Mouse (Mus musculus) thymus, postnatal 4 days (tissue): ENCODE data around the gene Ddx42.
"Not testable (repeated sequence)": the region's sequence is repeated elsewhere in the genome, so short reads cannot be mapped to it uniquely, and the experiment has no call there.

Experiments used
- DNase-seq: peaks from one replicate; pipeline ENCODE4 v3.0.0; 2021

Gene Ddx42

DNA sequence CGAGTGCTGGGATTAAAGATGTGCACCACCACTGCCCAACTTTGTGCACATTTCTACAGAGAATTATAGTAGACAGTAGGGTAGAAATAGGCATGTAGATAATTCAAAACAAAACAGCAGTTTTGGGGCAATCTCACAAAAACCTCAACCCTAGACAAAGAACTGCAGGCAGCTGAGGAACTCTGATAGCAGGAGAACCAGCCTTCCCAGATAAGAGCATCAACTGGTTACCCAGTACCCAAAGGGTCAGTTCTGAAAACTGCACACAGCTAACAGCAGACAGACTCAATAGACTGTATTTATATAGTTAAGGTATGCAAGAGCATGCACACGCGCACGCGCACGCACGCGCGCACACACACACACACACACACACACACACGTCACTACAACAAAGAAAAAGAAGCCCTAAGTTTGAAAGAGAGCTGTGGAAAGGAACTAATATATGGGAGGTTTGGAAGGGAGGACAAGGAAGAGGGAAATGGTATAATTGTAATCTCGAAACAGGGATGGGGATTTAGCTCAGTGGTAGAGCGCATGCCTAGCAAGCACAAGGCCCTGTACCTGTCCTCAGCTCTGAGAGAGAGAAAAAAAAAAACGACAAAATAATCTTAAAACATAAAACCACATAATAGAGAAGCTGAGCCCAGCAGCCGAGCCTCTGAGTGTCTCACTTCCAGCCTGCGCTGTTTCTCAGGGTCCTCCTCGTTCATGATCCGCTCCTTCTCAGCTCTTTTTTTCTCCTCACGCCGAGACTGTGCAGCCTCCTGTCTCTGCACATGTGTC, 15.2 kb upstream of the Ddx42 start:
- peak; percentile 26 for DNase-seq

DNA sequence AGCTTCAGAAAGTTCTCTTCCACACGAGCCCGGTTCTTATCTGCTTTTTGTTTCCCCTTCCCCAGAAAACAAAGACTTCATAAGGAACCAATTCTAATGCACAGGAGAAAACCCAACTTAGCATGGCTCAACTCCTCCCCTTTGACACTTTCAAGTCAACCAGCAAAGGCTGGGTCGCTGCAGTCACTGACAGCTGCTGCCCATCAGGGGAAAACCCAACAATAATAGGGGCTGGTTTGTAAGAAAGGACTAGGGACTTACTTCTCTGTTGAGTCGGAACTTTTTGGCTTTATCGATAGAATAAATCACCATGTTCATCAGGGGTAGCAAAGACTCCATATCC, 14.6 kb upstream of the Ddx42 start, which contains the start of gene Strada:
TSS of gene Strada (minus strand) at position 46 of the 343 bp plus-strand sequence.
- DNase-seq = no peak

DNA sequence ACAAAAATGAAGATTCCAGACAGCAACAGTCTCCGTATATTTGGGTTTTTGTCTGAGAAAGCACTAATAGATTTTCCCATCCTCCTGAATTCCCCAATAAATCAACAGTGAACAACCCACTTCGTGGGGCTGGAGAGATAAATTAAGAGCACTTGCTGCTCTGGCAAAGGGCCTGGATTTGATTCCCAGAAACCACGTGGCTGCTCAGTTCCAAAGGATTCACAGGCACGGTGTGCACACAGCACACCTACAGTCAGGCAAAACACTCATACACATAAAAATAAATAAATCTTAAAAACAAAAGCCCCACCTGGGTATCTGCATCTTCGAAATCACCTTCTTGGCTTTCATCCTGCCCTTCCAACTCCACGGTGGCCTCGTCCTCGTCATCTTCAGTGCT, 4.0 kb upstream of the Ddx42 start:
- no peak for DNase-seq

DNA sequence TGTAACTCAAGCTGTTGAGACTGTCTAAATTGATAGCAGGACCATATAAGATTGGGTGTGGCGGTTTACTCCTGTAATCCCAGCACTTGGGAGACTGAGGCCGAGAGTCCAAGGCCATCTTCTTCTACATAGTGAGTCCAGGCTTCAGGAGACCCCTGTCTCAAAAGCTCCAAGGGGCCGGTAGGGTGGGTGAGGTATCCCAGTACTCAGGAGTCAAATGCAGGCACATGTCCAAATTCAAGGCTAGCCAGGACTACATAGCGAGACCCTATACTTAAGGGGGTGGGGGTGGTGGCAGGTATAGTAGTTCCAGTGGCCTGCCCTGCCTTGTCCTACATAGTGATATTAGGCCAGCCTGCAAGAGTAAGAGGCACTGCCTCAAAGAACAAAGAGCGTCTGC, 1.9 kb upstream of the Ddx42 start:
- no peak for DNase-seq

DNA sequence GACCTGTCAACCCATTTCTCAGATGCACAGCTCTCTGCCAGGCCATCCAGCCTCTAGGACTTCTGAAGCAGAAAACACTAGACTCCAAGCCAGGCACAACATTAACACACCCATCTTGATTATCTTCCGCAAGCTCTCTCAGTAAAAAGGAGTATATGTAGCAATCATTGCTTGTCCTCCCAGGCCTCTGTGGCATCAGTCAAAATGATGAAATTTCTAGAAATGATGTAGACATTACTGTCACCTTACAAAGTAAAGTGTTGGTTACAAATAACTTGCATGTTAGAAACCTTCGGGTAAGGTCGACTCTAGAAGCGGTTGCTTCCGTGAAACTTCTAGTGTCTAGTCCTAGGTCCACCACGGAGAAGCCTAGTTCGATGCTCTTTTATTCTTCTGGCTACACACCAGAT, 1.3 kb upstream of the Ddx42 start:
- DNase-seq = no peak

DNA sequence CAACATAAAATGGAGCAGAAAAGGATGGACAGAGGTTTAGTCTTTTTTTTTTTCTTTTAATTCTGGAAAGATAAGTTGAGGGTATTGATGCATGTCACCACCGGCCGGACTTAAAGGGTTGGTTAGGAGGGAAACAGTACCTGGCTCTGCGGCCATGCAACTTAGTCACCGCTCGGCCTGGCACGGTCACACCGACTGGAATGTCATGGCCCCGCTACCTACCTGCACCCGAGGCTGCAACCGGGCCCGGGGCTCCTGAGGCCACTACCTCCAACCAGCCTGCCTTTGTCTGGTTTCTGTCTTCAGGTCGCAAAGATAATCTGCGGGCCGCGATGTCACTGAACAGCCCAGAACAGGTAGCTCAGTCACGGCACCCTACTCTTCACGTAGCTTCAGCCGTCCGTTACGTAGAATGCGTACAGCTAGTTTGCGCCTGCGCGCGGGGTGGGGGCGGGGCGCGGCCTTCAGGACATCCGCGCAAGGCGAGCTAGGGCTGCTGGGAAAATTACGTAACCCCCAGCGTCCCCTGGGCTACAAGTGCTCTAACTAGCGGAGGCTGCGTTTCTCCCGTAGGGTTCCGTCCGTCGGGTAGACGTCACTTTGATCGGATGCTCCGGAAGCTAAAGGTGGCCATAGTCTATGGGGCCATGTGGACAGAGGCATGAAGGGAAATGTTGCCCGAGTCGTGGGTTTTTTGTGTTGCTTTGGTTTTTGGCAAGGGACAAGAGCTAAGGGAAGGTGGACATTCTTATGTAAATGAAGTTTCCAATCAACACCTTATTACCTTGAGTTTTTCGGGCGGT, 598 bp upstream of the Ddx42 start, which contains the start of gene Ccdc47:
TSS of gene Ccdc47 (minus strand) at position 418 of the 803 bp plus-strand sequence.
- DNase-seq = peak; percentile 90

DNA sequence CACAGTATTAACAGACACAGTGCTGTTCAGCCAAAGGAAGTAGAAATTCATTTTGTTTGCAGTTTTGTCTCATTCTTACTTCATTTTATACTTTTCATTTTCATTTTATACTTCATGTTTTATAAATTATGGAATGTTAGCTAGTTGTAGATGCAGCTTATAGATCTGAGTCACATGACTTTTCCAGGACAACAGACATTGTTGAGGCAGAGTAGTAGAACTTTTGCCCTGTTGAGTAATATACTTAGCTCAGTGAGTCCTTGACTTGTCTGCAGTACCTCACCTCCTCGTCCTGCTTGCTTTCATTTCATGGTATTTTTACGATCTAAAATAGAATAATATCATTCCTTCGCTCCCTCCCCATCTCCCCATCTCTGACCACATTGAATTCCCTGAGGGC, 3.9 kb downstream of the Ddx42 start:
- no peak for DNase-seq

DNA sequence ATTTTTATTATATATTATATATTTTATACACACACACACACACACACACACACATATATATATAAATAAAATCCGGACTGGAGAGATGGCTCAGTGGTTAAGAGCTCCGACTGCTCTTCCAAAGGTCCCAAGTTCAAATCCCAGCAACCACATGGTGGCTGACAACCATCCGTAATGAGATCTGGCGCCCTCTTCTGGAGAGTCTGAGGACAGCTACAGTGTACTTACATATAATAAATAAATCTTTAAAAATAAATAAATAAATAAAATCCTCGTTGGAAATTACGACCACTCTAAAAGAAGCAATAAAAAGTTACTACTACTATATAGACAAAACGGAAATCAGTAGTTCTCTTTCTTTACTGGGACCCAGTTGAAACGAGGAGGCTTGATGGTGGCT, 17.3 kb downstream of the Ddx42 start:
- not testable (repeated sequence) for DNase-seq

DNA sequence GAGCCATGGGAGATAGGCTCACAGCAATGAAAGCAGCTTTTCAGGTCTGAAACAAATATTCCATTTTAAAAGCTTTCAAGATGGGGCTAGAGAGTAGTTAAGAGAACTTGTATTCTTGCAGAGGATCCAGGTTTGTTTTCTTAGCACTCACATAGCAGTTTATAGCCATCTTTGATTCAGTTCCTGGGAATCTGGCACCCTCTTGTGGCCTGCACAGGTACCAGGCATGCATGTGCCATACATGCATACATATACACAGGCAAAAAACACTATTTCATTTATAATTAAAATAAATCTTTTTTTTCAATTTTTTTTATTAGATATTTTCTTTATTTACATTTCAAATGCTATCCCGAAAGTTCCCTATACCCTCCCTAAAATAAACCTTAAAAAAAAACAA, 30.1 kb downstream of the Ddx42 start:
- DNase-seq = peak; percentile 65

DNA sequence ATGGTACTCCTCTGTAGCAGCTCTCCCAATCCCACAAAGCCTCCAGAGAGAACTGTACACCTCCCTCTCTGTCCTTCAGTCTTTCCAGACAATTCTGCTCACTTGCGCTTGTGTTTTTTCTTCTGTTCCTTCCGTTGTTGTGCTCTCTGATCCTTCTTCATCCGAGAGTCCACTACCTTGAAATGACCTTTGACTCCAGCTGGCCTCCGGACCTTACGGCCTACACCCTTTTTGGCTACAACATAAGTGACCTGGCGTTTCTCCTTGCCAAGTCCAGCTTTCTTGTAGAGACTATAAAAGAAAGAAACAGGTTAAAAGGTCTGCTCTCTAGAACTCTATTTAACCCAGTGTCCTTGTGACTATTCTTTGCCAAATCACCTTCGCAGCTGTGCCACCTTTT, 32.6 kb downstream of the Ddx42 start:
- no peak for DNase-seq

DNA sequence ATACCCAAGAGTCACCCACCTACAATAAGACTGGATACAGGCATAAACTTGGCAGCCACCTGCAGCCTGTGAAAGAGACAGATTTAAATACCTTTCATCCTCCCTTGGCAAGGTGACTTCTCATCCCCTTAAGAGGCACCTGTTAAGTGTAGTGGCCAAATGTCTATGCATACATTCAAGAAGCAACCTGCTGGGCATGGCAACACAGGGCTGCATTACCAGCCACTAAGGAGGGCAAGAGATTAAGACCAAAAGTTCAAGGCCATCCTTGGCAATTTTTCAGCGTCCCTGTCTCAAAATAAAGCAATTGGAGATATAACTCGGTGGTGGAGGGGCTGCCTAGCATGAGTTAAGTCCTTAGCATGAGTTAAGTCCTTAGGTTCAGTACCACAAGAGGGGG, 38.0 kb downstream of the Ddx42 start:
- DNase-seq = no peak

DNA sequence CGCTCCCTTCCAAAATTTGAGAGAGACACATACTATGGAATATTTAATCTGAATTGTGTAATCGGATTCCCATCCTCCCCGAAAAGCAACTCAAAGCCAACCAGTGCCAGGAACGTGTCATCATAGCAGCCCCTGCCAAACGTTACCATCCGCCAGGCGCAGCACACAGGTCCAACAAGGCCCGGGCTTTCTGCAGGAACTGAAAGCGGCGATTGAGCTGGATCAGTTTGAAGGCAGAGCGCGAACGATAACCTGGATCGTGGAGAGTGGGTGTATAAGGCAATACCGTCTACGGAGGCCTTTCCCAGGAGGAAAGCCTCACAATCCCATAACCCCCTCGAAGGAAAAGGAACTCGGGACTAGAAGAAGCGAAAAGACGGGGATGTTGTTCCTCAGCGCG, 38.4 kb downstream of the Ddx42 start:
- DNase-seq = no peak

DNA sequence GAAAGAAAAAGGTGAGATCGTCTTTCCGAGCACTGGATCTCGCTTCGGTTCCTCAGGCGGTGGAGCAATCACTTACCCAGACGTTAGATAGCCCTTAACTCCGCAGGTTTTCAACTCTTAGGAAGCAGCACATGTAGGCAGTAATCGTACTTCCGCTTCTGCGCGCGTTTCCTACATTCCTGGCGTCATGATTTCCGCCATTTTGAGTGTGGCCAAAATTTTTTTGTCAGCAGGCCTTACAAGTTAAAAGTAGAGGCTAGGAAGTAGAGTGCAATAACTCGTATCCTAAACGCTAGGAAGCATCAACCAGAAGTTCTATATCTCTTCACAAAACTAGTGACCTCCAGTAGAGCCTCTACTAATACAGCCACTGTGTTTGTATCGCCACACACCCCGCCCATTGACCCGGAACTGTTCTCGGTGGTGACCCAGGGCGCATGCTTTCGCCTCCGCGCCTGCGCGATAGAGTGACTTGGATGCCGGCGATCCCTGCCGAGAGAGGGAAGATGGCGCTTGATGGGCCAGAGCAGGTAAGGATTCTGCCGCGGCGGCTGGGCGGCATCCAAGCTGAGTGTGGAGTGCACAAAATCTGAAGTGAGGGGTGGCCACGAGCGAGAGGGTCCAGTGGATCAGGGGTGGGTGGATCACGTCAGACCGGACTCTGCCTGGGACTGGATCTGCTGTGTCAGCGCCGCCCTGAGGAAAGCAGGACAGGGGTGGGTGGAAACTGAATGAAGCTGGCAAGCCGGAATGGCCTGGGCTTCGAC, 39.1 kb downstream of the Ddx42 start, which contains the start of the genes Ftsj3 and Psmc5:
TSS of gene Ftsj3 (minus strand) at position 395 of the 767 bp plus-strand sequence.
TSS of gene Psmc5 (plus strand) at position 470 of the 767 bp plus-strand sequence.
- DNase-seq = peak; percentile 100

DNA sequence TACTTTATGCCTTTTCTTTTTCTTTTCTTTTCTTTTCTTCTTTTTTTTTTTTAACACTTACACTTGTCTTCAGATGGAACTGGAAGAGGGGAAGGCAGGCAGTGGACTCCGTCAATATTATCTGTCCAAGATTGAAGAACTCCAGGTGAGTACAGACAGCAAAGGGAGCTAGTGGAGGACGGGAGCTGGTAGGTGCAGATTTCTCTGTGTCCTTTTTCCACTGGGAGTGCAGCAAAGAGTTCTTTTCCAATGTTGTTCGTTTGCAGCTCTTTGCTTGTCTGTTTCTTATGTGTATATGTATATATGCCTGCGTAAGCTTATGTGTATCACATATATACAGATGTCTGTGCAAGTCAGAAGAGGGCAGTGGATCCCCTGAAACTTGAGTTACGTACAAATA, 40.0 kb downstream of the Ddx42 start:
- no peak for DNase-seq

DNA sequence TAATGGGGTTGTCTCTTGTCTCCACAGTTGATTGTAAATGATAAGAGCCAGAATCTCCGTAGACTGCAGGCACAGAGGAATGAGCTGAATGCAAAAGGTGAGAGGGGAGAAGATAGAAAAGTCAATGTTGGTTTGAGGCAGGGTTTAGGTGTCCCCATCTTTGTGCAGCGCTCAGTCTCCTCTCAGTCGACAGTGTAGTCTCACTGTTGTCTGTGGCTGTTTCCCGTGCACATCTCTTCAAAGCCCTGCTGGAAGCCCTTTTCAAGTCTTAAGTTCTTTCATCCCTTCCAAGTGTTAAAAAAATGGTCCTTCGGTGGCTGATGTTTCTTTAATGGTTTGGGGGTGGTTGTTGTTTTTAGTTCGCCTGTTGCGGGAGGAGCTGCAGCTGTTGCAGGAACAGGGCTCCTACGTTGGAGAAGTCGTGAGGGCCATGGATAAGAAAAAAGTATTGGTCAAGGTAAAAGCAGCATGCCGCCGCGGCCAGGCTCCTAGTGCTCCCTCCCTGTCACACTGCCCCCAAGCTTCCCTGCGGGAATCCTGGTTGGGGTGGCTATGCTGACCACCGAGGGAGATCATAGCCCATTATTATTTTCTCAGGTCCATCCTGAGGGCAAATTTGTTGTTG, 44.2 kb downstream of the Ddx42 start:
- no peak for DNase-seq

DNA sequence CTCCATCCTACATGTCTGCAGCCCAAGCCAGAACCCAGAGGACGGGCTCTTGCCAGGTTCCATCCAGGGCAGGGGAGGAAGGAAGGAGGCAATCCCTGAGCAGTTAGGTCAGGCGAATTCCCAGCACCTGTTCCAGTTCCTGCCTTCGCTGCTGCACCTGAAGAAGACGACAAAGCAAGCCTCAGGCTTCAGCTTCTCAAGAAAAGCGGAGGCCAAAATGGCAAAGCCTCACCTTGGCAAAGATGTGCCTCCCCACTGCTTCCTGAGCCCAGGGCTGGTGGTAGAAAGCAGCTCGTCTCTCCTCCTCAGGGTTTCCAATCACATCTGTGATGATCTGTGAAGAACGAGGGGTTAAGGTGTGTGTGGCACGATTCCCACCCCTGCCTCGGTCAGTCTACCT, 47.2 kb downstream of the Ddx42 start:
- DNase-seq = no peak

DNA sequence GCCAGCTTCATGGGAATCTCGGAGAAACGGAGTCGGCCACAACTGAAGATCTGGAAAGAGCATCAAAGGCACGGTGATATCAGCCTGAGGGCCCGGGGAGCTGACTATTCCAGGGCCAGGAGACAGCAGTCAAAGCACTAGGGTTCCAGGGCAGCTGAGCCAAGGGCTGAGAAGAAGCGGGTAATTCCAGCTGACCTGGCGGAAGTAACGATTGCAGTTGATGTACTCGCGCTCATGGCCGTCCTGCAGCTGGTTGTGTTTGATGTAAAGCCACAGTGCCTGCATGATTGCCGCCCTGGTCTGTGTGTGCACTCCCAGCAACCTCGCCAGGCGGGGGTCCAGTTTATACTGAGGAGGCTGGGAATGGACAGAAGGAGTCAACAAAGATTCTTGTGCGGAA, 48.3 kb downstream of the Ddx42 start:
- no peak for DNase-seq

DNA sequence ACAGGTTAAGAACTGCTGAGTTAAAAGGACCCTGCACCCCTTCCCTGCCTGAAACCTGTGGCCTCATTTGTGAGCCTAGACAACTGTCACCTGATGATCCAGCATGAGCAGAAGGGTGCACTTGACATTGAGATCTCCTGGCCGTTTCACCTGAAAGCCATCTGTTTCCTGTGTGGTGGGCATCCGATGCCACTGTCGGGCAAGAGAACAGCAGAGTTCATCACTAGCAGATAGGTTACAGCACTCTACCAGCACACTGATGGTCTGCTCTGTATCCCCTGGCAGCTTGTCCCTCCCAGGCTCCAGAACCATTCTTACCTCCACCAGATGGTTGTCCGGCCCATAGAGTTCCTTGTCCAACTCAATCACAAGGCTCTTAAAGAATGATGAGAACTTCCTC, 48.8 kb downstream of the Ddx42 start:
- no peak for DNase-seq

DNA sequence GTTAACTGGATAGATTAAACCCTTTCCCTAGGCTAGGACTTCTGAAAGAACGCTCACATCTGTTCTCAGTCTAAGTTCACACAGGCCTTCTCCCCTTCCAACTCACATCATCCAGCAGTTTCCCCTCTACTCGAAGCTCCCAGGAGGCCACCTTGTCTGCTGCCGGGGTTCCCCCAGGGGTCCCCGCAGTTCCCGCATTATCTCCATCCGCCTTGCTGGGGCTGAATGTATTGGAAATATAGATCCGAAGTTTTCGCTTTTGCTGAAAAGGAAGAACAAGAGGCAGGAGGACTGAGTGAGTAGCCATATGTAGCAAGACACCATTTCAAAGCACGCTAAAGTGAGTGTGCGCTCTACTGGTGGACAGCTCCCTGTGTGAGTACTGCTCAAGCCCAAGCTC, 49.7 kb downstream of the Ddx42 start:
- DNase-seq = no peak

DNA sequence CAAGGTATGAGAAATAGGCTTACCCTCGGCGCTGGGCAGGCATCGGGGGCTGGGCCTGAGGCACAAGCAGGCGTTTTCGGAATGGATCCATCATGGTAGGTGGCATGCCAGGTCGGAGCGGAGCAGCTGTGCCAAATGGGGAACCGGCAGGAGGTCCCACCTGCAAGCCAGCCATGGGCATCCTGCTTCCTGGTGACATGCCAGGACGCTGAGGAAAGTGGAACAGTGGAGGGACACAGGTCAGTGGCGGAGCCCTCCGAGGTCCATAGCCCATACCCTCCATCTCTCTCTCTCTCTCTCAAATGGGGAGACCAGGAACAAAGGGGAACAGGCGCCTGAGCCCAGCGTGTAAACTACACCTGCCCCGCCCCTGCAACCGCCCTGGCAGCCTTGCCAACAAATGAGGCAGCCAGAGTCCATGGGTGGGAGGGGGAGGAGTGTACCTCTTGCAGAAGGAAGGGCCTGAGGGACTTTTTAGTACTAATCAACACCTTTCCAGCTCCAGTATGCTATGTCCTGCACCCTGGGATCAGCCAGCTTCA, 50.7 kb downstream of the Ddx42 start:
- DNase-seq = peak; percentile 47

DNA sequence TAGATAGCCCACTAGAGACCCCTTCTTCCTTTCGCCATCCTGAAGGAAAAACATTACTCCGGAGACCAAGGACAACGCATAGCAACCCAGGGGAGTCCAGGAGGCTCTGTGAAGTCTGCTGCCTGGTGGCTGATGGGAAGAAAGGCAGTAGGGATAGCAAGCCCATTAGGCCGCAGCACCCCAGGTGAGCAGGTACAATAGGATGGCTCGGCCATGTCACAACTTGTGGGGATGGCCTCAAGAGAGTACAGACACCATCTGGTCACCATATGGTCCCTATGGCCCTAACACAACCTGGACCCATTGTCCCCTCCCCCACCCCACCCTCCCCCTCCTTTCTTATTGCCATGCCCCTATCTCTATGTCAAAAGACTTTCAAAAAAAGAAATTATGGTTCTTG, 51.1 kb downstream of the Ddx42 start:
- DNase-seq = no peak

DNA sequence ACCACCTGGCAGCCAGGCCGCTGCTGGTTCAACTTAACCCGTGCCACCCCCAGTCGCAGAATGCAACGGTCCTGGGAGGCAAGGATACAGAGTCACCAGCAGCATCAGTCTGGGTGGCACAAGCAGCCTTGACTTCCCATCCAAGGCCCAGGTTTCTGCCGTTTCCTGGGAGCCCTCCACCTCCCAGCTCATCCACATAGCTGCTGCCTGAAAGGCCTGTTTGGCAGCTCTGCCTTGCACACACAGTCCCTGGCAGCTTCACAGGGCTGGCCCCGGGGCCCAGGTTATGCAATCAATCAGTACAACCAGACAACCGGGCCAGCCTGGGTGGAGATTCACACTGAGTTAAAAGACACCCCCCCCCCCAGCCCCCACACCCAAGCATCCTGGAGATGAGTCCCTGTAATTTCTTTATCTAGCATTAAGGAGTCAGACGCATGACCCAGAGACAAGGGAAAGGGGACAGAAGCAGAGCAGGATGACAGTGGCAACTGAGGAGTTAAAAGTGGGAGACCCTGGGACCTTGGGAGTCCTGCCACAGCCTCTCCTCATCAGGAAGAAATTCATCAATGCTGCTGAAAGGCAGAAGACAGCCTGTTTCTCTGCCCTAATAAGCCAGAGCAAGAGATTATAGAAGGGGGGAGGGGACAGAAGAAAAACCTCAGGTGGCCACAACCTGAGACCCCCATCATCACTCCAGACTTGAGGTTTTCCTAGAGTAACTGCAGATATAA, 51.8 kb downstream of the Ddx42 start:
- DNase-seq = peak; percentile 48
